Mouse (Mus musculus): ENCODE results near the gene Rbfox1.

GRCm38 (mm10) chr16:6324832-6325231, 439.7 kb downstream of the Rbfox1 start:
- TF ChIP-seq FLI1 (IDR thresholded peaks at IDR 0.05; ENCODE audit: low read length) = no peak
- TF ChIP-seq GATA1 (IDR thresholded peaks at IDR 0.05; ENCODE audit: borderline replicate concordance, low read length) = no peak

Data from megakaryocyte, embryonic 14.5 days (primary cell).